Mouse (Mus musculus) neural tube, embryonic 11.5 days (tissue): ENCODE results near the gene Zfyve9. TPM values are rescaled to one million over a fixed set of nuclear protein-coding genes. Genes with fewer than 3 reads are reported as not detected.

Source experiments
- ATAC-seq: fragments of 200-750 bp; cut with Nextera tagmentation; 2 replicates; pipeline ENCODE4 v1.8.0; 2017; ENCODE audit warnings: moderate number of reproducible peaks, mild to moderate bottlenecking, moderate TSS enrichment, moderate library complexity; ENCODE audit not compliant: insufficient read depth, low FRiP score, low TSS enrichment
- DNase-seq: peaks from one replicate; pipeline ENCODE4 v3.0.0-alpha.2; 2015; ENCODE audit warnings: low spot score
- H3K27ac ChIP-seq: fragments of 300-500 bp; sonication (generic); 2 replicates; pipeline ENCODE4 v1.5.1; 2014; ENCODE audit warnings: low read depth, mild to moderate bottlenecking, low read length
- H3K27me3 ChIP-seq: fragments of 300-500 bp; sonication (generic); 2 replicates; pipeline ENCODE4 v1.6.1; 2014; ENCODE audit warnings: mild to moderate bottlenecking, low read length, mixed read lengths; ENCODE audit not compliant: control insufficient read depth, insufficient read depth
- H3K36me3 ChIP-seq: fragments of 300-500 bp; sonication (generic); 2 replicates; pipeline ENCODE4 v1.6.1; 2014; ENCODE audit warnings: mild to moderate bottlenecking, low read length, moderate library complexity, mixed read lengths; ENCODE audit not compliant: control insufficient read depth, insufficient read depth
- H3K4me1 ChIP-seq: fragments of 300-500 bp; sonication (generic); 2 replicates; pipeline ENCODE4 v1.6.1; 2014; ENCODE audit warnings: low read length, mixed read lengths; ENCODE audit not compliant: control insufficient read depth, insufficient read depth
- H3K4me2 ChIP-seq: fragments of 300-500 bp; sonication (generic); 2 replicates; pipeline ENCODE4 v1.6.1; 2014; ENCODE audit warnings: low read depth, mild to moderate bottlenecking, moderate library complexity
- H3K4me3 ChIP-seq: fragments of 300-500 bp; sonication (generic); 2 replicates; pipeline ENCODE4 v1.5.1; 2014; ENCODE audit warnings: low read depth, low read length
- H3K9ac ChIP-seq: fragments of 300-500 bp; sonication (generic); 2 replicates; pipeline ENCODE4 v1.6.1; 2014; ENCODE audit warnings: mild to moderate bottlenecking, low read length
- H3K9me3 ChIP-seq: fragments of 300-500 bp; sonication (generic); 2 replicates; pipeline ENCODE4 v1.6.1; 2016; ENCODE audit warnings: low read length; ENCODE audit not compliant: control insufficient read depth
- WGBS: fragments of 180-500 bp; shearing (Covaris S2); extraction: QIAGEN DNeasy Blood & Tissue Kit; methylation state at CpG from one replicate; pipeline ENCODE4 v1.1.7; 2014; 5-methylcytosine and 5-hydroxymethylcytosine counted together
- polyA plus RNA-seq: library from polyadenylated mRNA; unstranded; fragments of >200 nt; fragmentation: Nextera tagmentation; extraction: Ambion mirVana; gene quantifications from 2 replicates; pipeline ENCODE4 v1.2.1, GENCODE M21; 2014

The Zfyve9 gene
- polyA plus RNA-seq, 1 experiment from 2014 or later: 3.6 TPM

GRCm38 (mm10) chr4:108618586-108618985, 162.0 kb downstream of the Zfyve9 start:
- H3K4me1 ChIP-seq: peaks cover 4% of the 10 kb centered on the region
- WGBS: 68% methylated on average over 4 of the region's 4 CpGs
- peak overlapping the region; percentile 92; the same call in 1 of the 2 replicates for H3K4me2 ChIP-seq
- H3K27ac ChIP-seq: no peak overlapping the region
- ATAC-seq (no peak), DNase-seq (no peak)
- no peaks in the 10 kb centered on the region for H3K36me3 ChIP-seq
- H3K9ac ChIP-seq: no peak overlapping the region
- no peak overlapping the region for H3K4me3 ChIP-seq
- no peaks in the 10 kb centered on the region for H3K9me3 ChIP-seq
- H3K27me3 ChIP-seq: no peaks in the 10 kb centered on the region

GRCm38 (mm10) chr4:108610935-108611334, 169.7 kb downstream of the Zfyve9 start:
- H3K4me1 ChIP-seq: no peaks in the 10 kb centered on the region
- H3K9ac ChIP-seq: no peak overlapping the region
- no peak overlapping the region for H3K4me2 ChIP-seq
- H3K4me3 ChIP-seq: no peak overlapping the region
- DNase-seq (no peak), ATAC-seq (no peak)
- no peaks in the 10 kb centered on the region for H3K27me3 ChIP-seq
- H3K36me3 ChIP-seq: no peaks in the 10 kb centered on the region
- H3K27ac ChIP-seq: no peak overlapping the region
- 87% methylated on average over 5 of the region's 5 CpGs for WGBS
- no peaks in the 10 kb centered on the region for H3K9me3 ChIP-seq

- WGBS: 94% methylated on average over 3 of the region's 3 CpGs
- no peak overlapping the region for H3K4me2 ChIP-seq
- H3K27me3 ChIP-seq: no peaks in the 10 kb centered on the region
- H3K4me3 ChIP-seq: no peak overlapping the region
- H3K36me3 ChIP-seq: peaks cover 5% of the 10 kb centered on the region; the same call in 1 of the 2 replicates
- H3K27ac ChIP-seq: no peak overlapping the region
- ATAC-seq (no peak), DNase-seq (no peak)
- no peak overlapping the region for H3K9ac ChIP-seq
- no peaks in the 10 kb centered on the region for H3K9me3 ChIP-seq
- no peaks in the 10 kb centered on the region for H3K4me1 ChIP-seq
These were observed 171.9 kb downstream of the Zfyve9 start for GRCm38 (mm10) chr4:108608651-108609050.

GRCm38 (mm10) chr4:108601870-108602269, 178.7 kb downstream of the Zfyve9 start:
- Histone ChIP-seq H3K27me3 (no peaks in the 10 kb centered on the region), H3K4me3 (no peak overlapping the region), H3K4me1 (no peaks in the 10 kb centered on the region), H3K27ac (no peak overlapping the region), H3K36me3 (peaks cover 7% of the 10 kb centered on the region; the same call in 1 of the 2 replicates), H3K9ac (no peak overlapping the region), H3K9me3 (no peaks in the 10 kb centered on the region), H3K4me2 (no peak overlapping the region)
- no peak for DNase-seq
- no peak for ATAC-seq
- WGBS: 92% methylated on average over 7 of the region's 7 CpGs

DNA sequence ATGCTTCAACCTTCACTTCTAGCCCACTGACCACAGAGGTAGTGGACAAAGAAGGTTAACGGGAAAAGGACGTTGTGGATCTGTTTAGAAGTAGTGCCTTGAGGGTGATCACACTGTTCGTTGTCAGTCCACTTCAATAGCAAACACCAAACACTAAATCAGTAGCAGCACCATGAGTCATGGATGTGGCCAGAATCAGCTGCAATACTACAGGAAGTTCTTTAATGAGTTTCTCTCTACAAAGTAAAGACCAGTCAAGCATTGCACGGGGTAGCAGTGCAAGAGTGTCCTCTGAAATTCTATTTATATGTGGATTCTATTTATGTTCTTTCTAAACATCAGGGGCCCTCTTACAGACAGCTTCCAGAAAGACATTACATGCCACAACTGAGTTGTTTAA, 182.3 kb downstream of the Zfyve9 start:
- Histone ChIP-seq H3K27me3 (no peaks in the 10 kb centered on the region), H3K27ac (no peak overlapping the region), H3K4me2 (no peak overlapping the region), H3K4me1 (no peaks in the 10 kb centered on the region), H3K9me3 (no peaks in the 10 kb centered on the region), H3K9ac (no peak overlapping the region), H3K36me3 (peaks cover 4% of the 10 kb centered on the region; the same call in 1 of the 2 replicates), H3K4me3 (no peak overlapping the region)
- ATAC-seq: no peak
- DNase-seq: no peak
- WGBS: 91% methylated on average over 4 of the region's 4 CpGs

DNA sequence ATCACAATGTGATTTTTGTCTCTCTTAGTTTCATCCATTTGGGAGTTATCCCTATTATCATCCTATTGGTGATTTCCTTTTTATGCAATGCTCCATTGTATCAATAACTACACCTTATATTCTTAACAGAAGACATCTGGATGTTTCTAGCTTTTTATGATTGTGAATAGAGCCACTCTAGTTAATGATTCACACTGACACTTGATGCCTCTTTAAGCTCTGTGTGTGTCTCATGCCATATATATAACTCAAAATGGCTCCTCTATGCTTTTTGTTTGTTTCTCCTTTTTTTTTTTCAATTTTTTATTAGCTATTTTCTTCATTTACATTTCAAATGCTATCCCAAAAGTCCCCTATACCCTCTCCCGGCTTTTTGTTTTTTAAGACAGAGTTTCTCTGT, 184.8 kb downstream of the Zfyve9 start:
- DNase-seq: no peak
- H3K9ac ChIP-seq: no peak overlapping the region
- no peaks in the 10 kb centered on the region for H3K9me3 ChIP-seq
- H3K4me1 ChIP-seq: no peaks in the 10 kb centered on the region
- no peak for ATAC-seq
- 93% methylated on average over 1 of the region's 1 CpGs for WGBS
- H3K27me3 ChIP-seq: no peaks in the 10 kb centered on the region
- no peak overlapping the region for H3K4me2 ChIP-seq
- H3K4me3 ChIP-seq: no peak overlapping the region
- peaks cover 4% of the 10 kb centered on the region; the same call in 1 of the 2 replicates for H3K36me3 ChIP-seq
- no peak overlapping the region for H3K27ac ChIP-seq

- H3K4me1 ChIP-seq: no peaks in the 10 kb centered on the region
- H3K27me3 ChIP-seq: no peaks in the 10 kb centered on the region
- ATAC-seq: no peak
- no peak overlapping the region for H3K4me2 ChIP-seq
- H3K9ac ChIP-seq: no peak overlapping the region
- no peak for DNase-seq
- peaks cover 4% of the 10 kb centered on the region; the same call in 1 of the 2 replicates for H3K36me3 ChIP-seq
- WGBS: 91% methylated on average over 2 of the region's 2 CpGs
- H3K4me3 ChIP-seq: no peak overlapping the region
- no peaks in the 10 kb centered on the region for H3K9me3 ChIP-seq
- no peak overlapping the region for H3K27ac ChIP-seq
These were observed 187.2 kb downstream of the Zfyve9 start for GRCm38 (mm10) chr4:108593376-108593775.

Other genes starting within 250 kb of the Zfyve9 start
- gene Prpf38a, start 201.5 kb downstream of the Zfyve9 start, polyA plus RNA-seq: 114 and 119 TPM in 2 replicates
- gene Orc1, start 201.4 kb downstream of the Zfyve9 start, polyA plus RNA-seq: 15.2 and 16.5 TPM in 2 replicates
- 17.5 and 18.1 TPM in 2 replicates for gene Cc2d1b, start 160.9 kb downstream of the Zfyve9 start, polyA plus RNA-seq
- 0.45 and 1.4 TPM in 2 replicates for gene 3110021N24Rik, start 61.1 kb downstream of the Zfyve9 start, polyA plus RNA-seq
- gene Btf3l4, start 52.8 kb upstream of the Zfyve9 start, polyA plus RNA-seq: 235 and 243 TPM in 2 replicates
- 104 and 105 TPM in 2 replicates for gene Txndc12, start 53.8 kb upstream of the Zfyve9 start, polyA plus RNA-seq
- gene Kti12, start 67.0 kb upstream of the Zfyve9 start, polyA plus RNA-seq: 49.4 and 49.7 TPM in 2 replicates
- 1.1 and 2.5 TPM in 2 replicates for gene A730015C16Rik, start 67.8 kb upstream of the Zfyve9 start, polyA plus RNA-seq
- gene Rab3b, start 98.3 kb upstream of the Zfyve9 start, polyA plus RNA-seq: 25.9 and 27.7 TPM in 2 replicates
- 61.3 and 63.8 TPM in 2 replicates for gene Nrd1, start 219.9 kb upstream of the Zfyve9 start, polyA plus RNA-seq